ENCODE assay signal across 9 mouse cellular contexts in genomic region chr9:89674014-89674618, GRCm38 (mm10). TPM values are rescaled to one million over a fixed set of nuclear protein-coding genes. Genes with fewer than 3 reads are reported as not detected.
DNase-seq lines count a peak whose midpoint lies in the region; ATAC-seq and TF ChIP-seq lines count a peak whose summit lies in the region.
"Had no signal": no experiment of that assay in that cellular context is flagged by ENCODE, and none has a peak within 500 bp of the region (broad histone marks: within the 10 kb centered on the region; RNA-seq: fewer than 3 reads in every experiment).

No protein-coding gene starts in this region.

- DNase-seq in B cell, adult 2 months: peak; percentile 83 to 84
- peak; percentile 75 to 78 for DNase-seq in adrenal gland, adult 18-20 months (ENCODE audit: low spot score in 2 of 2)
- peak; percentile 85 for DNase-seq in embryo, embryonic 10 days (ENCODE audit: low spot score)
- DNase-seq in gonadal fat pad, adult 2 months (ENCODE audit: low read depth): peak; percentile 16
- peak; percentile 80 for DNase-seq in kidney, postnatal 0 days (ENCODE audit: low spot score)
- DNase-seq in liver, embryonic 11.5 days (ENCODE audit: low spot score): peak; percentile 55
- DNase-seq in testis, postnatal 10 days (ENCODE audit: low spot score): peak; percentile 88

- H3K4me3 ChIP-seq in kidney, postnatal 0 days (replicated peaks; ENCODE audit: low read depth, low read length): no peak overlapping the region
- no peak overlapping the region for H3K4me3 ChIP-seq in liver, embryonic 11.5 days (ENCODE audit: low read depth, low read length)
- H3K4me3 ChIP-seq in neural tube, embryonic 12.5 days: no peak overlapping the region
- H3K4me3 ChIP-seq: erythroblast, embryonic 14.5 days had no signal

- WGBS in kidney, postnatal 0 days: 60% methylated on average over 3 of the region's 3 CpGs
- WGBS in liver, embryonic 11.5 days: 43% methylated on average over 3 of the region's 3 CpGs
- WGBS in neural tube, embryonic 12.5 days: 53% methylated on average over 3 of the region's 3 CpGs

- H3K4me2 ChIP-seq in kidney, postnatal 0 days (ENCODE audit: low read length): no peak overlapping the region
- no peak overlapping the region for H3K4me2 ChIP-seq in liver, embryonic 11.5 days
- no peak overlapping the region for H3K4me2 ChIP-seq in neural tube, embryonic 12.5 days (replicated peaks)

- peak; percentile 78 for ATAC-seq in kidney, postnatal 0 days (replicated peaks; ENCODE audit: low FRiP score, low read depth)
- peak; percentile 49 for ATAC-seq in liver, embryonic 11.5 days (replicated peaks; ENCODE audit: low FRiP score)
- peak; percentile 83 for ATAC-seq in neural tube, embryonic 12.5 days (ENCODE audit: low FRiP score, low read depth)

- H3K4me1 ChIP-seq in kidney, postnatal 0 days (replicated peaks; ENCODE audit: insufficient read depth, low read length): no peaks in the 10 kb centered on the region
- no peaks in the 10 kb centered on the region for H3K4me1 ChIP-seq in liver, embryonic 11.5 days (replicated peaks; ENCODE audit: control insufficient read depth, insufficient read depth, low read length)
- no peaks in the 10 kb centered on the region for H3K4me1 ChIP-seq in neural tube, embryonic 12.5 days

- peak; percentile 95 for TF ChIP-seq CTCF in kidney, postnatal 0 days (IDR thresholded peaks at IDR 0.05; ENCODE audit: low read depth)

- no peaks in the 10 kb centered on the region for H3K9me3 ChIP-seq in kidney, postnatal 0 days (replicated peaks; ENCODE audit: low read length)
- H3K9me3 ChIP-seq in liver, embryonic 11.5 days (ENCODE audit: control insufficient read depth, low read length): no peaks in the 10 kb centered on the region
- no peaks in the 10 kb centered on the region for H3K9me3 ChIP-seq in neural tube, embryonic 12.5 days

- H3K36me3 ChIP-seq in kidney, postnatal 0 days (ENCODE audit: insufficient read depth, low read length): no peaks in the 10 kb centered on the region
- H3K36me3 ChIP-seq in liver, embryonic 11.5 days (ENCODE audit: control insufficient read depth, insufficient read depth, low read length): no peaks in the 10 kb centered on the region
- H3K36me3 ChIP-seq in neural tube, embryonic 12.5 days: no peaks in the 10 kb centered on the region

- no peak overlapping the region for H3K9ac ChIP-seq in kidney, postnatal 0 days (ENCODE audit: low read depth, low read length)
- no peak overlapping the region for H3K9ac ChIP-seq in liver, embryonic 11.5 days (ENCODE audit: low read depth, low read length)
- H3K9ac ChIP-seq in neural tube, embryonic 12.5 days: no peak overlapping the region

- no peaks in the 10 kb centered on the region for H3K27me3 ChIP-seq in kidney, postnatal 0 days (ENCODE audit: insufficient read depth, low read length)
- H3K27me3 ChIP-seq in liver, embryonic 11.5 days (replicated peaks; ENCODE audit: control insufficient read depth, insufficient read depth, low read length): no peaks in the 10 kb centered on the region
- H3K27me3 ChIP-seq in neural tube, embryonic 12.5 days (replicated peaks): no peaks in the 10 kb centered on the region

- H3K27ac ChIP-seq in kidney, postnatal 0 days: no peak overlapping the region
- no peak overlapping the region for H3K27ac ChIP-seq in liver, embryonic 11.5 days (ENCODE audit: low read depth, low read length)
- no peak overlapping the region for H3K27ac ChIP-seq in neural tube, embryonic 12.5 days

RNA-seq across cellular contexts. Expression of gene Tmed3, which starts 30.8 kb away (rescaled TPM):
- total RNA-seq in adrenal gland, adult 18-20 months (2021): 10 to 100 TPM; 64.0 to 83.4 TPM
- 485 and 507 TPM in 2 replicates for polyA plus RNA-seq in gonadal fat pad, adult 2 months (2012; rRNA removed)
- 96.9 and 104 TPM in 2 replicates for polyA plus RNA-seq in kidney, postnatal 0 days (2015; fragmentation: Nextera tagmentation; extraction: Ambion mirVana)
- polyA plus RNA-seq in liver, embryonic 11.5 days (2014; fragmentation: Nextera tagmentation; extraction: Ambion mirVana): 62.9 and 63.7 TPM in 2 replicates
- 39.1 and 40.6 TPM in 2 replicates for polyA plus RNA-seq in neural tube, embryonic 12.5 days (2016; fragmentation: Nextera tagmentation; extraction: Ambion mirVana)

RNA-seq across cellular contexts. Expression of gene Minar1, which starts 51.2 kb away (rescaled TPM):
- total RNA-seq in adrenal gland, adult 18-20 months (2021): under 1 TPM in 1 of 2 experiments, not detected in 1; 0.27 TPM
- 0.11 TPM in 1 of 2 replicates, not detected in the other for polyA plus RNA-seq in gonadal fat pad, adult 2 months (2012; rRNA removed)
- polyA plus RNA-seq in kidney, postnatal 0 days (2015; fragmentation: Nextera tagmentation; extraction: Ambion mirVana): 0.04 TPM in 1 of 2 replicates, not detected in the other
- 0.05 and 0.09 TPM in 2 replicates for polyA plus RNA-seq in liver, embryonic 11.5 days (2014; fragmentation: Nextera tagmentation; extraction: Ambion mirVana)
- 1.1 and 1.5 TPM in 2 replicates for polyA plus RNA-seq in neural tube, embryonic 12.5 days (2016; fragmentation: Nextera tagmentation; extraction: Ambion mirVana)
- polyA plus RNA-seq: erythroblast, embryonic 14.5 days had no signal

Comparison
In these comparisons a context has a peak if more than half of its experiments do, and no peak if none do; other contexts are left out.
1. DNase-seq: peak in every context shown above with its lines; median percentile 88 in testis, postnatal 10 days; 85 in embryo, embryonic 10 days; 84 in B cell, adult 2 months; 80 in kidney, postnatal 0 days; 76 in adrenal gland, adult 18-20 months; 55 in liver, embryonic 11.5 days; 16 in gonadal fat pad, adult 2 months.